Mouse (Mus musculus) hindbrain, embryonic 13.5 days (tissue): ENCODE data around the gene Fbxw4. TPM values are rescaled to one million over a fixed set of nuclear protein-coding genes. Genes with fewer than 3 reads are reported as not detected.

Experiments
- ATAC-seq: fragments of 200-750 bp; cut with Nextera tagmentation; 2 replicates; pipeline ENCODE4 v1.8.0; 2017; ENCODE audit warnings: moderate TSS enrichment; ENCODE audit not compliant: low FRiP score
- H3K27ac ChIP-seq: fragments of 300-500 bp; sonication (generic); 2 replicates; pipeline ENCODE4 v1.5.1; 2015; ENCODE audit warnings: inconsistent platforms, mild to moderate bottlenecking, moderate library complexity
- H3K27me3 ChIP-seq: fragments of 300-500 bp; sonication (generic); 2 replicates; pipeline ENCODE4 v1.6.1; 2015; ENCODE audit warnings: mild to moderate bottlenecking, inconsistent platforms
- H3K36me3 ChIP-seq: fragments of 300-500 bp; sonication (generic); 2 replicates; pipeline ENCODE4 v1.6.1; 2015; ENCODE audit warnings: mild to moderate bottlenecking, inconsistent platforms
- H3K4me1 ChIP-seq: fragments of 300-500 bp; sonication (generic); replicated peaks from 2 replicates; pipeline ENCODE4 v1.6.1; 2015; ENCODE audit warnings: inconsistent platforms
- H3K4me2 ChIP-seq: fragments of 300-500 bp; sonication (generic); 2 replicates; pipeline ENCODE4 v1.6.1; 2015; ENCODE audit warnings: inconsistent platforms, mild to moderate bottlenecking, moderate library complexity
- H3K4me3 ChIP-seq: fragments of 300-500 bp; sonication (generic); 2 replicates; pipeline ENCODE4 v1.5.1; 2015; ENCODE audit warnings: mild to moderate bottlenecking, inconsistent platforms
- H3K9ac ChIP-seq: fragments of 300-500 bp; sonication (generic); 2 replicates; pipeline ENCODE4 v1.6.1; 2015; ENCODE audit warnings: mild to moderate bottlenecking, inconsistent platforms
- H3K9me3 ChIP-seq: fragments of 300-500 bp; sonication (generic); 2 replicates; pipeline ENCODE4 v1.6.1; 2016; ENCODE audit warnings: inconsistent platforms
- WGBS: fragments of 180-500 bp; shearing (Covaris S2); methylation state at CpG from one replicate; pipeline ENCODE4 v1.1.7; 2015; 5-methylcytosine and 5-hydroxymethylcytosine counted together
- polyA plus RNA-seq: library from polyadenylated mRNA; unstranded; fragments of >200 nt; fragmentation: Nextera tagmentation; extraction: Ambion mirVana; gene quantifications from 2 replicates; pipeline ENCODE4 v1.2.1, GENCODE M21; 2015

Gene Fbxw4
- polyA plus RNA-seq, 1 experiment from 2014 or later, result 4.2 TPM

- Histone ChIP-seq H3K27ac (no peak overlapping the region), H3K4me1 (peaks cover 12% of the 10 kb centered on the region), H3K9ac (no peak overlapping the region), H3K4me2 (no peak overlapping the region), H3K4me3 (no peak overlapping the region), H3K27me3 (peaks cover 83% of the 10 kb centered on the region), H3K9me3 (no peaks in the 10 kb centered on the region), H3K36me3 (peaks cover 11% of the 10 kb centered on the region; the same call in 1 of the 2 replicates)
- no peak for ATAC-seq
- WGBS, result 73% methylated on average over 4 of the region's 4 CpGs
These were observed 53.4 kb downstream of the Fbxw4 start for GRCm38 (mm10) chr19:45606701-45607100.

- 94% methylated on average over 5 of the region's 5 CpGs for WGBS
- Histone ChIP-seq H3K4me1 (peaks cover 8% of the 10 kb centered on the region), H3K27me3 (peaks cover 92% of the 10 kb centered on the region), H3K9ac (no peak overlapping the region), H3K27ac (no peak overlapping the region), H3K36me3 (peaks cover 15% of the 10 kb centered on the region), H3K4me2 (no peak overlapping the region), H3K9me3 (no peaks in the 10 kb centered on the region), H3K4me3 (no peak overlapping the region)
- ATAC-seq, result no peak
These were observed 57.5 kb downstream of the Fbxw4 start for GRCm38 (mm10) chr19:45602606-45603005.

- Histone ChIP-seq H3K27me3 (peaks cover 91% of the 10 kb centered on the region), H3K9me3 (no peaks in the 10 kb centered on the region), H3K27ac (no peak overlapping the region), H3K36me3 (peaks cover 11% of the 10 kb centered on the region), H3K4me3 (no peak overlapping the region), H3K9ac (no peak overlapping the region), H3K4me1 (peaks cover 16% of the 10 kb centered on the region), H3K4me2 (no peak overlapping the region)
- 68% methylated on average over 4 of the region's 4 CpGs for WGBS
- ATAC-seq, result no peak
These were observed 63.0 kb downstream of the Fbxw4 start for GRCm38 (mm10) chr19:45597106-45597505.

GRCm38 (mm10) chr19:45596434-45596833, 63.7 kb downstream of the Fbxw4 start:
- Histone ChIP-seq H3K4me1 (peaks cover 16% of the 10 kb centered on the region), H3K36me3 (peaks cover 7% of the 10 kb centered on the region), H3K4me3 (no peak overlapping the region), H3K27me3 (peaks cover 91% of the 10 kb centered on the region), H3K9ac (no peak overlapping the region), H3K4me2 (no peak overlapping the region), H3K27ac (no peak overlapping the region), H3K9me3 (no peaks in the 10 kb centered on the region)
- 40% methylated on average over 6 of the region's 6 CpGs for WGBS
- ATAC-seq, result 0 out of 2 replicates have a peak, but pooled peaks have one; percentile 46

- H3K27me3 ChIP-seq, result peaks cover 90% of the 10 kb centered on the region
- H3K27ac ChIP-seq, result no peak overlapping the region
- peaks cover 16% of the 10 kb centered on the region for H3K4me1 ChIP-seq
- no peak overlapping the region for H3K4me2 ChIP-seq
- no peaks in the 10 kb centered on the region for H3K9me3 ChIP-seq
- WGBS, result 13% methylated on average over 7 of the region's 7 CpGs
- H3K36me3 ChIP-seq, result peaks cover 10% of the 10 kb centered on the region
- ATAC-seq, result peak; percentile 80
- no peak overlapping the region for H3K9ac ChIP-seq
- no peak overlapping the region for H3K4me3 ChIP-seq
These were observed 64.1 kb downstream of the Fbxw4 start for GRCm38 (mm10) chr19:45596019-45596418.

- peaks cover 85% of the 10 kb centered on the region for H3K27me3 ChIP-seq
- H3K9ac ChIP-seq, result no peak overlapping the region
- H3K27ac ChIP-seq, result no peak overlapping the region
- no peaks in the 10 kb centered on the region for H3K9me3 ChIP-seq
- peaks cover 10% of the 10 kb centered on the region for H3K36me3 ChIP-seq
- H3K4me2 ChIP-seq, result no peak overlapping the region
- H3K4me1 ChIP-seq, result peaks cover 16% of the 10 kb centered on the region
- no peak for ATAC-seq
- H3K4me3 ChIP-seq, result no peak overlapping the region
- WGBS, result 91% methylated on average over 6 of the region's 6 CpGs
These were observed 64.6 kb downstream of the Fbxw4 start for GRCm38 (mm10) chr19:45595481-45595880.

- Histone ChIP-seq H3K4me2 (no peak overlapping the region), H3K9ac (no peak overlapping the region), H3K27ac (no peak overlapping the region), H3K27me3 (peaks cover 74% of the 10 kb centered on the region), H3K36me3 (peaks cover 5% of the 10 kb centered on the region; the same call in 1 of the 2 replicates), H3K9me3 (no peaks in the 10 kb centered on the region), H3K4me1 (peaks cover 16% of the 10 kb centered on the region), H3K4me3 (no peak overlapping the region)
- 95% methylated on average over 7 of the region's 7 CpGs for WGBS
- ATAC-seq, result no peak
These were observed 66.0 kb downstream of the Fbxw4 start for GRCm38 (mm10) chr19:45594079-45594478.

GRCm38 (mm10) chr19:45592916-45593315, 67.2 kb downstream of the Fbxw4 start:
- 89% methylated on average over 9 of the region's 9 CpGs for WGBS
- H3K27ac ChIP-seq, result no peak overlapping the region
- peaks cover 16% of the 10 kb centered on the region for H3K4me1 ChIP-seq
- H3K9me3 ChIP-seq, result no peaks in the 10 kb centered on the region
- no peak overlapping the region for H3K9ac ChIP-seq
- H3K27me3 ChIP-seq, result peaks cover 72% of the 10 kb centered on the region
- ATAC-seq, result no peak
- no peak overlapping the region for H3K4me2 ChIP-seq
- H3K36me3 ChIP-seq, result peaks cover 6% of the 10 kb centered on the region; the same call in 1 of the 2 replicates
- H3K4me3 ChIP-seq, result no peak overlapping the region

- H3K9ac ChIP-seq, result no peak overlapping the region
- H3K27ac ChIP-seq, result no peak overlapping the region
- peaks cover 7% of the 10 kb centered on the region; the same call in 1 of the 2 replicates for H3K36me3 ChIP-seq
- H3K4me1 ChIP-seq, result peaks cover 14% of the 10 kb centered on the region
- H3K9me3 ChIP-seq, result no peaks in the 10 kb centered on the region
- H3K4me3 ChIP-seq, result no peak overlapping the region
- peaks cover 72% of the 10 kb centered on the region for H3K27me3 ChIP-seq
- ATAC-seq, result no peak
- 88% methylated on average over 7 of the region's 7 CpGs for WGBS
- no peak overlapping the region for H3K4me2 ChIP-seq
These were observed 68.4 kb downstream of the Fbxw4 start for GRCm38 (mm10) chr19:45591704-45592103.

- no peak overlapping the region for H3K4me3 ChIP-seq
- no peak overlapping the region for H3K9ac ChIP-seq
- no peak for ATAC-seq
- H3K4me1 ChIP-seq, result no peaks in the 10 kb centered on the region
- WGBS, result 88% methylated on average over 6 of the region's 6 CpGs
- H3K4me2 ChIP-seq, result no peak overlapping the region
- peaks cover 76% of the 10 kb centered on the region for H3K27me3 ChIP-seq
- H3K27ac ChIP-seq, result no peak overlapping the region
- H3K9me3 ChIP-seq, result no peaks in the 10 kb centered on the region
- H3K36me3 ChIP-seq, result peaks cover 7% of the 10 kb centered on the region; the same call in 1 of the 2 replicates
These were observed 70.4 kb downstream of the Fbxw4 start for GRCm38 (mm10) chr19:45589761-45590160.

- peaks cover 68% of the 10 kb centered on the region for H3K27me3 ChIP-seq
- H3K9ac ChIP-seq, result no peak overlapping the region
- WGBS, result 88% methylated on average over 6 of the region's 6 CpGs
- no peak for ATAC-seq
- H3K4me2 ChIP-seq, result no peak overlapping the region
- H3K36me3 ChIP-seq, result peaks cover 10% of the 10 kb centered on the region; the same call in 1 of the 2 replicates
- H3K4me3 ChIP-seq, result no peak overlapping the region
- no peaks in the 10 kb centered on the region for H3K9me3 ChIP-seq
- peaks cover under 1% of the 10 kb centered on the region; the same call in 1 of the 2 replicates for H3K4me1 ChIP-seq
- H3K27ac ChIP-seq, result no peak overlapping the region
These were observed 72.4 kb downstream of the Fbxw4 start for GRCm38 (mm10) chr19:45587509-45588292.

GRCm38 (mm10) chr19:45586850-45587249, 73.3 kb downstream of the Fbxw4 start:
- H3K4me1 ChIP-seq, result peaks cover 9% of the 10 kb centered on the region
- H3K4me3 ChIP-seq, result no peak overlapping the region
- no peak overlapping the region for H3K4me2 ChIP-seq
- H3K9ac ChIP-seq, result no peak overlapping the region
- H3K27ac ChIP-seq, result no peak overlapping the region
- H3K9me3 ChIP-seq, result no peaks in the 10 kb centered on the region
- H3K36me3 ChIP-seq, result peaks cover 10% of the 10 kb centered on the region; the same call in 1 of the 2 replicates
- WGBS, result 78% methylated on average over 3 of the region's 3 CpGs
- H3K27me3 ChIP-seq, result peaks cover 67% of the 10 kb centered on the region
- no peak for ATAC-seq
